Mouse (Mus musculus) midbrain, embryonic 13.5 days (tissue): ENCODE data around the gene Flnc. TPM values are rescaled to one million over a fixed set of nuclear protein-coding genes. Genes with fewer than 3 reads are reported as not detected.

Experiments used
- ATAC-seq: fragments of 200-750 bp; cut with Nextera tagmentation; 2 replicates; pipeline ENCODE4 v1.8.0; 2017; ENCODE audit warnings: mild to moderate bottlenecking, moderate TSS enrichment, moderate library complexity
- H3K27ac ChIP-seq: fragments of 300-500 bp; sonication (generic); 2 replicates; pipeline ENCODE4 v1.5.1; 2015; ENCODE audit warnings: inconsistent platforms, mild to moderate bottlenecking, moderate library complexity
- H3K27me3 ChIP-seq: fragments of 300-500 bp; sonication (generic); 2 replicates; pipeline ENCODE4 v1.6.1; 2015; ENCODE audit warnings: mild to moderate bottlenecking, inconsistent platforms
- H3K36me3 ChIP-seq: fragments of 300-500 bp; sonication (generic); 2 replicates; pipeline ENCODE4 v1.6.1; 2015; ENCODE audit warnings: mild to moderate bottlenecking, inconsistent platforms
- H3K4me1 ChIP-seq: fragments of 300-500 bp; sonication (generic); replicated peaks from 2 replicates; pipeline ENCODE4 v1.6.1; 2015; ENCODE audit warnings: inconsistent platforms
- H3K4me2 ChIP-seq: fragments of 300-500 bp; sonication (generic); replicated peaks from 2 replicates; pipeline ENCODE4 v1.6.1; 2015; ENCODE audit warnings: moderate library complexity, mild to moderate bottlenecking, inconsistent platforms
- H3K4me3 ChIP-seq: fragments of 300-500 bp; sonication (generic); replicated peaks from 2 replicates; pipeline ENCODE4 v1.5.1; 2015; ENCODE audit warnings: mild to moderate bottlenecking, inconsistent platforms
- H3K9ac ChIP-seq: fragments of 300-500 bp; sonication (generic); replicated peaks from 2 replicates; pipeline ENCODE4 v1.6.1; 2015; ENCODE audit warnings: mild to moderate bottlenecking, inconsistent platforms
- H3K9me3 ChIP-seq: fragments of 300-500 bp; sonication (generic); 2 replicates; pipeline ENCODE4 v1.6.1; 2016; ENCODE audit warnings: mild to moderate bottlenecking, inconsistent platforms
- WGBS: fragments of 180-500 bp; shearing (Covaris S2); methylation state at CpG from one replicate; pipeline ENCODE4 v1.1.7; 2015; 5-methylcytosine and 5-hydroxymethylcytosine counted together
- microRNA-seq: library from miRNA; unstranded; fragments of <30 nt; microRNA quantifications from one replicate; pipeline ENCODE4, GENCODE M21; 2016
- polyA plus RNA-seq: library from polyadenylated mRNA; unstranded; fragments of >200 nt; fragmentation: Nextera tagmentation; extraction: Ambion mirVana; gene quantifications from 2 replicates; pipeline ENCODE4 v1.2.1, GENCODE M21; 2015

Flnc gene
- polyA plus RNA-seq, 1 experiment from 2014 or later, result 3.8 TPM

- Histone ChIP-seq H3K4me1 (0 out of 2 replicates have a peak, but pooled peaks cover 4% of the 10 kb centered on the region), H3K4me2 (no peak overlapping the region), H3K9ac (no peak overlapping the region), H3K27ac (no peak overlapping the region), H3K4me3 (no peak overlapping the region), H3K36me3 (no peaks in the 10 kb centered on the region), H3K27me3 (peaks cover 45% of the 10 kb centered on the region), H3K9me3 (no peaks in the 10 kb centered on the region)
- 33% methylated on average over 2 of the region's 2 CpGs for WGBS
- no peak for ATAC-seq
Measured at GRCm38 (mm10) chr6:29497791-29498190, 64.7 kb downstream of the Flnc start.

GRCm38 (mm10) chr6:29500177-29500576 lies 67.1 kb downstream of the Flnc start:
- ATAC-seq, result no peak
- Histone ChIP-seq H3K9me3 (no peaks in the 10 kb centered on the region), H3K27ac (no peak overlapping the region), H3K4me1 (0 out of 2 replicates have a peak, but pooled peaks cover 4% of the 10 kb centered on the region), H3K4me2 (no peak overlapping the region), H3K9ac (no peak overlapping the region), H3K36me3 (no peaks in the 10 kb centered on the region), H3K27me3 (peaks cover 50% of the 10 kb centered on the region), H3K4me3 (no peak overlapping the region)
- 95% methylated on average over 7 of the region's 7 CpGs for WGBS

GRCm38 (mm10) chr6:29500810-29501209 lies 67.8 kb downstream of the Flnc start:
- no peak overlapping the region for H3K9ac ChIP-seq
- 90% methylated on average over 6 of the region's 6 CpGs for WGBS
- 0 out of 2 replicates have a peak, but pooled peaks cover 4% of the 10 kb centered on the region for H3K4me1 ChIP-seq
- H3K4me3 ChIP-seq, result no peak overlapping the region
- no peak overlapping the region for H3K27ac ChIP-seq
- ATAC-seq, result no peak
- no peak overlapping the region for H3K4me2 ChIP-seq
- no peaks in the 10 kb centered on the region for H3K9me3 ChIP-seq
- no peaks in the 10 kb centered on the region for H3K36me3 ChIP-seq
- peaks cover 48% of the 10 kb centered on the region for H3K27me3 ChIP-seq

- 90% methylated on average over 1 of the region's 1 CpGs for WGBS
- no peak for ATAC-seq
Measured at GRCm38 (mm10) chr6:29501599-29501998, 68.5 kb downstream of the Flnc start.

GRCm38 (mm10) chr6:29505493-29505892 lies 72.4 kb downstream of the Flnc start:
- Histone ChIP-seq H3K9ac (no peak overlapping the region; the same call in 1 of the 2 replicates), H3K4me1 (peaks cover 11% of the 10 kb centered on the region), H3K4me3 (no peak overlapping the region), H3K4me2 (no peak overlapping the region), H3K27ac (no peak overlapping the region), H3K9me3 (no peaks in the 10 kb centered on the region), H3K27me3 (peaks cover 56% of the 10 kb centered on the region), H3K36me3 (no peaks in the 10 kb centered on the region)
- ATAC-seq, result no peak
- WGBS, result 84% methylated on average over 5 of the region's 5 CpGs

More at GRCm38 (mm10) chr6:29501599-29501998, 68.5 kb downstream of the Flnc start:
- no peaks in the 10 kb centered on the region for H3K4me1 ChIP-seq
- no peaks in the 10 kb centered on the region for H3K36me3 ChIP-seq
- H3K9me3 ChIP-seq, result no peaks in the 10 kb centered on the region
- no peak overlapping the region for H3K4me3 ChIP-seq
- H3K9ac ChIP-seq, result no peak overlapping the region
- H3K27ac ChIP-seq, result no peak overlapping the region
- H3K4me2 ChIP-seq, result no peak overlapping the region
- H3K27me3 ChIP-seq, result peaks cover 48% of the 10 kb centered on the region

- Histone ChIP-seq H3K4me1 (peaks cover 11% of the 10 kb centered on the region), H3K4me3 (peak overlapping the region; percentile 47), H3K9me3 (no peaks in the 10 kb centered on the region), H3K9ac (0 out of 2 replicates have a peak overlapping the region, but pooled peaks have one; percentile 19), H3K27me3 (peaks cover 56% of the 10 kb centered on the region), H3K27ac (no peak overlapping the region), H3K4me2 (peak overlapping the region; percentile 65), H3K36me3 (no peaks in the 10 kb centered on the region)
- 24% methylated on average over 8 of the region's 8 CpGs for WGBS
- peak; percentile 60 for ATAC-seq
Measured at GRCm38 (mm10) chr6:29506834-29507233, 73.8 kb downstream of the Flnc start.

- H3K27me3 ChIP-seq, result peaks cover 56% of the 10 kb centered on the region
- peak within 1 kb of the TSS; percentile 47 for H3K4me3 ChIP-seq
- H3K4me1 ChIP-seq, result peaks cover 11% of the 10 kb centered on the region
- H3K27ac ChIP-seq, result no peak within 1 kb of the TSS
- ATAC-seq, result peak; percentile 72
- peak within 1 kb of the TSS; percentile 68 for H3K9ac ChIP-seq
- no peaks in the 10 kb centered on the region for H3K36me3 ChIP-seq
- no peaks in the 10 kb centered on the region for H3K9me3 ChIP-seq
- 2% methylated on average over 23 of the region's 47 CpGs for WGBS
- peak within 1 kb of the TSS; percentile 65 for H3K4me2 ChIP-seq
Measured at GRCm38 (mm10) chr6:29507447-29508309, 74.6 kb downstream of the Flnc start, which contains the start of gene Kcp. TSS of gene Kcp (minus strand) at chr6:29507952.

- H3K27me3 ChIP-seq, result peaks cover 50% of the 10 kb centered on the region
- 48% methylated on average over 2 of the region's 2 CpGs for WGBS
- ATAC-seq, result no peak
- no peak overlapping the region for H3K4me2 ChIP-seq
- no peak overlapping the region for H3K4me3 ChIP-seq
- H3K36me3 ChIP-seq, result no peaks in the 10 kb centered on the region
- H3K9ac ChIP-seq, result no peak overlapping the region
- H3K4me1 ChIP-seq, result peaks cover 21% of the 10 kb centered on the region
- no peak overlapping the region for H3K27ac ChIP-seq
- no peaks in the 10 kb centered on the region for H3K9me3 ChIP-seq
Measured at GRCm38 (mm10) chr6:29509086-29509485, 76.0 kb downstream of the Flnc start.

Small RNAs within 50 kb of the gene (microRNA-seq; reads per million reads assigned to microRNA genes)
- gene Gm26220, result not detected
- gene Gm44354, result not detected

Other genes starting within 250 kb of the Flnc start
- gene Impdh1, start 216.9 kb upstream of the Flnc start, polyA plus RNA-seq, result 43.5 and 51.8 TPM in 2 replicates
- gene Hilpda, start 160.8 kb upstream of the Flnc start, polyA plus RNA-seq, result 34.5 and 36.7 TPM in 2 replicates
- gene Fam71f2, start 153.7 kb upstream of the Flnc start, polyA plus RNA-seq, result 0.46 and 0.54 TPM in 2 replicates
- not detected in 2 replicates for gene Fam71f1, start 114.1 kb upstream of the Flnc start, polyA plus RNA-seq
- 158 and 166 TPM in 2 replicates for gene Calu, start 85.2 kb upstream of the Flnc start, polyA plus RNA-seq
- gene Opn1sw, start 44.8 kb upstream of the Flnc start, polyA plus RNA-seq, result 0.30 and 0.41 TPM in 2 replicates
- gene Ccdc136, start 36.9 kb upstream of the Flnc start, polyA plus RNA-seq, result 28.6 and 30.4 TPM in 2 replicates
- gene Atp6v1f, start 34.5 kb downstream of the Flnc start, polyA plus RNA-seq, result 309 and 328 TPM in 2 replicates
- gene Atp6v1fnb, start 38.2 kb downstream of the Flnc start, polyA plus RNA-seq, result 0.47 and 0.53 TPM in 2 replicates
- 11.7 and 14.0 TPM in 2 replicates for gene Kcp, start 74.7 kb downstream of the Flnc start, polyA plus RNA-seq
- 1.3 and 1.6 TPM in 2 replicates for gene Irf5, start 93.4 kb downstream of the Flnc start, polyA plus RNA-seq
- gene Tnpo3, start 176.6 kb downstream of the Flnc start, polyA plus RNA-seq, result 97.7 and 106 TPM in 2 replicates